Mouse (Mus musculus) embryonic fibroblast, embryonic 13.5 days (primary cell): ENCODE results near the gene Nup153. TPM values are rescaled to one million over a fixed set of nuclear protein-coding genes. Genes with fewer than 3 reads are reported as not detected.

Source experiments
- H3K27ac ChIP-seq: 2 replicates; pipeline ENCODE4 v1.5.1; 2012; ENCODE audit warnings: low read length, control low read depth, inconsistent platforms; ENCODE audit not compliant: insufficient read depth
- H3K4me1 ChIP-seq: 2 replicates; pipeline ENCODE4 v1.6.1; 2011; ENCODE audit warnings: low read length; ENCODE audit not compliant: control insufficient read depth, insufficient read depth
- H3K4me3 ChIP-seq: 2 replicates; pipeline ENCODE4 v1.5.1; 2011; ENCODE audit warnings: mild to moderate bottlenecking, control low read depth, low read length; ENCODE audit not compliant: insufficient read depth
- CTCF ChIP-seq: IDR thresholded peaks from 2 replicates; pipeline ENCODE4 v1.5.1; 2011; ENCODE audit warnings: mild to moderate bottlenecking, control low read depth, low read length, moderate library complexity, borderline replicate concordance; ENCODE audit not compliant: insufficient read depth
- POLR2A ChIP-seq: IDR thresholded peaks from 2 replicates; pipeline ENCODE4 v1.6.1; 2011; ENCODE audit warnings: low read depth, mild to moderate bottlenecking, control low read depth, low read length, moderate library complexity
- polyA plus RNA-seq: library from polyadenylated mRNA; stranded (reverse); fragments of >200 nt; gene quantifications from 2 replicates; pipeline ENCODE4 v1.2.4, GENCODE M21; 2011; ENCODE audit warnings: low read depth; ENCODE audit not compliant: missing spikeins, insufficient read length

Gene Nup153
- polyA plus RNA-seq, 1 experiment, result 120 TPM

DNA sequence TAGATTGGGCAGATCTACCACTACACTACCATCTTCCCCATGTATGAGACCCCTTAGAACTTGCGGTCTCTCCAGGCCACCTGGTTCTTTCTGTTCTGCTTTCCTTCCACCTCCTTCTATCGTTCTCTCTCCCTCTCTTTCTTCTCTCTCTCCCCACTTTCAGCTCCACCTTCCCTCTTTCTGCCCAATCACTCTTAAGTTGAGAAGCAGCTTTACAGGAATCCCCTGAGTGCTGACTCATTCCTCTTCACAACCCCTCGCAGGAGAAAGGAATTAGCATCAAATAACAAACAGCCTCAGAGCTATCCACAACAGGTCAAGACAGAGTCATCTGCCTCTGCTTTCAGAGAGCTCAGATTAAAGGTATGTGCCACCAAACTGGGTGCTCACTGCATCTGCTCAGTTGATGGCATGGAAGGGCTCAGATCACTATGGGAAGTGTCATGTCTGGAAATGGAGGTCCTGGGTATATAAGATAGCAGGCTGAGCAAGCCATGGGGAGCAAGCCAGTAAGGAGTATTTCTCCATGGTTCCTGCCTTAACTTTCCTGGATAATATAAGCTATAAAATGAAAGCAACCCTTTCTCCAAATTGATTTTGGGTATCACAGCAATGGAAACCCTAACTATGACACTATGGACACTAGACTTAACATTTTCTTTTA is 11.6 kb downstream of the Nup153 start:
- no peak for TF ChIP-seq POLR2A
- no peak for TF ChIP-seq CTCF

DNA sequence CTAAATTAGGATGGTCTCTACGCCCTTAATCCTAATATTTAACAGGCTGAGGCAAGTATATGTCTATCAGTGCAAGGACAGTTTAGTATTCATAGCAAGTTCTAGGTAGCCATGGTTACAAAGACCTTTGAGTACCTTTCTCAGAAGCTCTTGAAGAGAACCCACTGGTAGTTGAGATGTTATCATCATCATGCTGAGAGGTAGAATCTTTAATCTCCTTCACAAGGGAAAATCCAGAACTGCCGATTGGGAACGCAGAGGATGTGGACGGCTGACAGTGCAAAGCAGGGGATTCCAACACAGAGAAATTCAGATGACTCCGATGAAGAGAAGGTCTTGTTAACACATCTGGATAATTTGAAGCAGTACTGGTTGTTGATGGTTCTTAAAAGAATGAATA is 14.3 kb downstream of the Nup153 start:
- peaks cover 6% of the 10 kb centered on the region; the same call in 1 of the 2 replicates for H3K4me1 ChIP-seq
- H3K27ac ChIP-seq, result no peak overlapping the region
- no peak for TF ChIP-seq POLR2A
- no peak overlapping the region for H3K4me3 ChIP-seq

More for the DNA sequence above, 11.6 kb downstream of the Nup153 start:
- no peak overlapping the region for H3K4me3 ChIP-seq
- peaks cover 6% of the 10 kb centered on the region for H3K4me1 ChIP-seq
- 0 out of 2 replicates have a peak overlapping the region, but pooled peaks have one; percentile 12 for H3K27ac ChIP-seq

GRCm38 (mm10) chr13:46703138-46703537 is 24.6 kb downstream of the Nup153 start:
- no peak for TF ChIP-seq CTCF
- TF ChIP-seq POLR2A, result no peak
- Histone ChIP-seq H3K4me1 (no peaks in the 10 kb centered on the region), H3K4me3 (no peak overlapping the region), H3K27ac (no peak overlapping the region)

- TF ChIP-seq POLR2A (no peak), CTCF (no peak)
- Histone ChIP-seq H3K4me3 (no peak overlapping the region), H3K4me1 (no peaks in the 10 kb centered on the region), H3K27ac (no peak overlapping the region)
These were observed 26.3 kb downstream of the Nup153 start for GRCm38 (mm10) chr13:46701486-46701885.

DNA sequence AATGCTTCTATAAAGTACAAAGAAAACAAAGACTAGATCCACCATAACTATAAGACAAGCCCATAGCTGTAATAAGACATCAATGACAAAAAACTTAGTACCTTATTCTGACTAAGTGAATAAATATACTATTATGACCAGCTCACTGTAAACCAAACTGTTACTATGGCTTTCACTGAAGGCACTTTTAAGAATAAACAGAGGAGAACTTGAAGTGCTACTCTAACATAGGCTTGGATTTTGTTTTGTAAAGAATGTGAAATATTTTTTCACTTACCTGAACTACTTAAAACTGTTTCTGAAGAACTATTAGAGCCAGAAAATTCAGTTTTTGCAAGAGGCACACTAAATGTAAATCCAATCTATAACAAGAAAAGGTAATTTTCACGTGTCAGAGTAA is 28.4 kb downstream of the Nup153 start:
- H3K27ac ChIP-seq, result no peak overlapping the region
- TF ChIP-seq CTCF, result no peak
- TF ChIP-seq POLR2A, result no peak
- H3K4me3 ChIP-seq, result no peak overlapping the region
- no peaks in the 10 kb centered on the region for H3K4me1 ChIP-seq

DNA sequence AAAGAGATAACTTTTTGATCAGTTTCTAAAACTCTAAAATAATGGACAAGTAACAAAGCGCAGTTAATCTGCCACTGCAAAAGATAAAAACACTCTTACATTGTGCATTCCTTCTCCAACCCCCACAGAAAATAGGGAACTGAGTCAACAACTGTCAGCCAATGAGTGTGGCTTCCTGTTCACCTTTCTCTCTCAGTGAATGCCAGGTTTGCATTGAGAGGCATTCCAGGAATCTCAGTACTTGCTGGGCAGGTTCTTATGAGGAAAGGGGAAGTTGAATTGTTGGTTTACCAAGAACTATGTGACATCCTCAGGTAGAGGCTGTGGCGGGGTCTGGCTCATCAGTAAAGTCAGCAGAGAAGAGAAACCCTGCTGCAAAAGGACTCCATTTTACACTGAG is 31.0 kb downstream of the Nup153 start:
- H3K4me1 ChIP-seq, result no peaks in the 10 kb centered on the region
- TF ChIP-seq CTCF (no peak), POLR2A (no peak)
- H3K27ac ChIP-seq, result no peak overlapping the region
- H3K4me3 ChIP-seq, result no peak overlapping the region

DNA sequence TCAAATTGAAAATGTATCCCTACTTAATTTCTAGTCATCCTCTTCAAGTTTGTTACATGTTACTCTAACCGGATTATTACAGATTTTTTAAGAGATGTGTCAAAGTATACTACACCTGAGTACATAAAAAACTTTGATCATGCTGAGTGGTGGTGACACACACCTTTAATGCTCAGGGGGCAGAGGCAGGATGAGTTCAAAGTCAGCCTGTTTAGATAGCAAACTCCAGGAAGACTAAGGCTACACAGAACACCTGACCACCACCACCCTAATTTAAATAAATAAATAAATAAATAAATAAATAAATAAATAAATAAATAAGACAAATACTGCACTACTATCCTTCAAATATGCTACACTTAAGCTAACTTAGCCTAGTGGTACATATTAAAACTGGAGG is 31.8 kb downstream of the Nup153 start:
- Histone ChIP-seq H3K27ac (no peak overlapping the region), H3K4me1 (no peaks in the 10 kb centered on the region), H3K4me3 (no peak overlapping the region)
- TF ChIP-seq POLR2A, result no peak
- no peak for TF ChIP-seq CTCF

DNA sequence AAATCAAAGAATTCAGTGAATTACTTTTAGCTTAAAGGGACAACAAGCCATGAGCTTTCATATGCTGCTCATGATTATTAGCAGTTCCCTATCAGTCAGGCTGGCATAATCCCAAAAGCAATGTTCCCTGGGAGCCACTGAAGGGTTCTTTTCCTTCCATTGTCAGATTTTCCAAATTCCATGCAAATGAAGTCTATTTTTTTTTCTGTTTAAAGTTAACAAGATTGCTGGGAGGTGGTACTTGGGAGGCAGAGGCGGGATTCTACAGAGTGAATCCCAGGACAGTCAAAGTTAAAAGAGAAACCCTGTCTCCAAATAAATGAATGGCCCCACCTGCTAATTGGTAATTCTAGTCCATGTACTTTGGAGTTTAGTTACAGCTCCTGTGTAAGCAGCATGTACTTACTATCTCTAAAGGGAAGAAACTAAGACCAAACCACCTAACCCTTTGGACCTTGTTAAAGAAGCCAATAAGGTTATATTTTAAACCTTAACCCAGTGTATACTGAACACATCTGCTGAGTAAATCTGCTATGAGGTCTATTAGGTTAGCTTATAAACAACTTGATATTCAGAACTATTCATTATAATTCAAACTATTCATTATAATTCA is 32.3 kb downstream of the Nup153 start:
- Histone ChIP-seq H3K4me1 (no peaks in the 10 kb centered on the region), H3K27ac (no peak overlapping the region), H3K4me3 (no peak overlapping the region)
- TF ChIP-seq CTCF, result no peak
- TF ChIP-seq POLR2A, result no peak

- no peak overlapping the region for H3K27ac ChIP-seq
- no peak overlapping the region for H3K4me3 ChIP-seq
- TF ChIP-seq CTCF, result no peak
- TF ChIP-seq POLR2A, result no peak
- no peaks in the 10 kb centered on the region for H3K4me1 ChIP-seq
These were observed 37.0 kb downstream of the Nup153 start for GRCm38 (mm10) chr13:46690559-46691241.

DNA sequence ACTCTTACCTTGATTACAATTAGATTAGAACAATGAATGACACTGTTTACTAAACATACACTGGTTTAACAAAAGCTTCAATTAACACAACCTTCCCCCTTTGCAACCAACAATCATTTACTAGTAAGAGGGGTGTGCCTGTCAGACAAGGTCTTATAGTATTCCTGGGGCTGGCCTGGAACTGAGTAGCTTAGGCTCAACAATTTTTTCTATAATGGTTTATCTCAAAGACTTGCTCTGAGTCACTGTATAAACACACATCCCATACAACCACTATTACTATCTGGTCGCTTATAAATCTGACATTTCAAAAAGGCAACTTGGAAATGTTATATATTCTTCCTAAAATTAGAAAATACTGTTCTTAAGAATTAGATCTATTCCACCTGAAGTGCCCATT is 44.4 kb downstream of the Nup153 start:
- no peaks in the 10 kb centered on the region for H3K4me1 ChIP-seq
- no peak overlapping the region for H3K27ac ChIP-seq
- TF ChIP-seq POLR2A (no peak), CTCF (no peak)
- no peak overlapping the region for H3K4me3 ChIP-seq
